Mouse (Mus musculus) CH12.LX (cell line): ENCODE data around the gene Nedd4. TPM values are rescaled to one million over a fixed set of nuclear protein-coding genes. Genes with fewer than 3 reads are reported as not detected.
A peak's percentile ranks its signal among the peaks of the same experiment; 100 is the strongest.

Source experiments
- DNase-seq: peaks from one replicate; pipeline ENCODE4 v3.0.0-alpha.2; 2013; ENCODE audit errors: extremely low read depth
- H3K27ac ChIP-seq: 2 replicates; pipeline ENCODE4 v1.5.1; 2012; ENCODE audit warnings: low read depth, mild to moderate bottlenecking, control low read depth, moderate library complexity; ENCODE audit not compliant: insufficient read depth
- H3K27me3 ChIP-seq: replicated peaks from 2 replicates; pipeline ENCODE3; 2012; ENCODE audit warnings: inconsistent platforms
- H3K36me3 ChIP-seq, 2 experiments: replicated peaks in 1 of 2; 2 replicates each; pipeline versions ENCODE3 to v1.6.1; 2012; ENCODE audit warnings: inconsistent platforms in 1 of 2, low read length in 1 of 2, mild to moderate bottlenecking in 1 of 2, mixed read lengths in 1 of 2, moderate library complexity in 1 of 2; ENCODE audit not compliant: control insufficient read depth in 1 of 2, insufficient read depth in 1 of 2
- H3K4me1 ChIP-seq, 2 experiments: 2 replicates each; pipeline ENCODE4 v1.6.1; 2012; ENCODE audit warnings: inconsistent platforms in 1 of 2, moderate library complexity in 1 of 2; ENCODE audit not compliant: insufficient read depth in 2 of 2, control insufficient read depth in 1 of 2
- H3K4me2 ChIP-seq: 2 replicates; pipeline ENCODE4 v1.6.1; 2012; ENCODE audit warnings: low read depth, mild to moderate bottlenecking, control low read depth; ENCODE audit not compliant: poor library complexity, insufficient read depth, severe bottlenecking
- H3K4me3 ChIP-seq, 3 experiments: fragments of 150-350 bp in 1 of 3; sonication (generic) in 1 of 3; replicated peaks in 1 of 3; 2 replicates each; pipeline versions ENCODE3 to v1.5.1; 2011 to 2012; ENCODE audit warnings: low read depth in 2 of 3, low read length in 2 of 3, mild to moderate bottlenecking in 2 of 3, moderate library complexity in 2 of 3, control low read depth in 1 of 3, improper control_type of control experiment in 1 of 3, inconsistent platforms in 1 of 3, mixed read lengths in 1 of 3; ENCODE audit not compliant: poor library complexity in 1 of 3
- H3K79me2 ChIP-seq: replicated peaks from 2 replicates; pipeline ENCODE4 v1.6.1; 2012; ENCODE audit warnings: mild to moderate bottlenecking, moderate library complexity; ENCODE audit not compliant: control insufficient read depth, poor library complexity, insufficient read depth, severe bottlenecking; ENCODE audit errors: extremely low read depth
- H3K9ac ChIP-seq: 2 replicates; pipeline ENCODE4 v1.6.1; 2012; ENCODE audit warnings: low read depth, mild to moderate bottlenecking, control low read depth, moderate library complexity; ENCODE audit not compliant: insufficient read depth
- H3K9me3 ChIP-seq: replicated peaks from 2 replicates; pipeline ENCODE3; 2012; ENCODE audit warnings: low read length, inconsistent platforms, mixed read lengths
- BHLHE40 ChIP-seq: IDR thresholded peaks from 2 replicates; pipeline ENCODE4 v1.6.1; 2011; ENCODE audit warnings: mild to moderate bottlenecking, low read depth, low read length, improper control_type of control experiment
- CHD1 ChIP-seq: IDR thresholded peaks from 2 replicates; pipeline ENCODE4 v1.6.1; 2012; ENCODE audit warnings: low read depth, low read length, improper control_type of control experiment, inconsistent platforms
- CTCF ChIP-seq, 2 experiments: IDR thresholded peaks in 1 of 2; conservative IDR thresholded peaks in 1 of 2; 2 replicates each; pipeline ENCODE4 v1.5.1; 2011 to 2012; ENCODE audit warnings: low read depth in 2 of 2, low read length in 2 of 2, improper control_type of control experiment in 1 of 2, inconsistent platforms in 1 of 2, mild to moderate bottlenecking in 1 of 2, moderate library complexity in 1 of 2
- E2F4 ChIP-seq: IDR thresholded peaks from 2 replicates; pipeline ENCODE4 v1.6.1; 2011; ENCODE audit warnings: low read depth, low read length, improper control_type of control experiment; ENCODE audit not compliant: insufficient replicate concordance
- ELF1 ChIP-seq: IDR thresholded peaks from 2 replicates; pipeline ENCODE4 v1.6.1; 2014; ENCODE audit warnings: low read depth, mild to moderate bottlenecking, inconsistent platforms, low read length, improper control_type of control experiment
- GABPA ChIP-seq: IDR thresholded peaks from 2 replicates; pipeline ENCODE4 v1.6.1; 2012; ENCODE audit warnings: low read depth, low read length, improper control_type of control experiment, inconsistent platforms; ENCODE audit not compliant: insufficient replicate concordance
- HCFC1 ChIP-seq: IDR thresholded peaks from 2 replicates; pipeline ENCODE4 v1.6.1; 2012; ENCODE audit warnings: low read depth, mild to moderate bottlenecking, inconsistent platforms, low read length, improper control_type of control experiment
- JUN ChIP-seq: IDR thresholded peaks from 2 replicates; pipeline ENCODE4 v1.6.1; 2011; ENCODE audit warnings: low read depth, mild to moderate bottlenecking, low read length, improper control_type of control experiment, moderate library complexity; ENCODE audit not compliant: insufficient read depth
- JUND ChIP-seq: conservative IDR thresholded peaks from 2 replicates; pipeline ENCODE4 v1.6.1; 2011; ENCODE audit warnings: low read depth, low read length, improper control_type of control experiment
- KAT2A ChIP-seq: IDR thresholded peaks from 2 replicates; pipeline ENCODE4 v1.6.1; 2012; ENCODE audit warnings: low read length, improper control_type of control experiment, inconsistent platforms; ENCODE audit not compliant: insufficient replicate concordance
- MAFK ChIP-seq: IDR thresholded peaks from 2 replicates; pipeline ENCODE4 v1.6.1; 2011; ENCODE audit warnings: low read length, improper control_type of control experiment; ENCODE audit not compliant: insufficient replicate concordance
- MAX ChIP-seq: IDR thresholded peaks from 2 replicates; pipeline ENCODE4 v1.6.1; 2011; ENCODE audit warnings: low read length, improper control_type of control experiment
- MAZ ChIP-seq: IDR thresholded peaks from 2 replicates; pipeline ENCODE4 v1.6.1; 2012; ENCODE audit warnings: low read depth, mild to moderate bottlenecking, inconsistent platforms, low read length, improper control_type of control experiment, moderate library complexity
- MEF2A ChIP-seq: IDR thresholded peaks from 2 replicates; pipeline ENCODE4 v1.6.1; 2014; ENCODE audit warnings: low read depth, mild to moderate bottlenecking, inconsistent platforms, low read length, improper control_type of control experiment, borderline replicate concordance
- MYC ChIP-seq: IDR thresholded peaks from 2 replicates; pipeline ENCODE4 v1.6.1; 2011; ENCODE audit warnings: low read depth, mild to moderate bottlenecking, improper control_type of control experiment, low read length
- NRF1 ChIP-seq: IDR thresholded peaks from 2 replicates; pipeline ENCODE4 v1.6.1; 2014; ENCODE audit warnings: low read depth, mild to moderate bottlenecking, inconsistent platforms, low read length, improper control_type of control experiment, moderate library complexity
- POLR2AphosphoS2 ChIP-seq: IDR thresholded peaks from 2 replicates; pipeline ENCODE4 v1.6.1; 2011; ENCODE audit warnings: low read depth, low read length, improper control_type of control experiment
- RAD21 ChIP-seq: IDR thresholded peaks from 2 replicates; pipeline ENCODE4 v1.6.1; 2011; ENCODE audit warnings: low read depth, mild to moderate bottlenecking, low read length, improper control_type of control experiment, moderate library complexity
- RCOR1 ChIP-seq: conservative IDR thresholded peaks from 2 replicates; pipeline ENCODE4 v1.6.1; 2012; ENCODE audit warnings: low read depth, mild to moderate bottlenecking, inconsistent platforms, low read length, improper control_type of control experiment
- SIN3A ChIP-seq: IDR thresholded peaks from 2 replicates; pipeline ENCODE4 v1.6.1; 2012; ENCODE audit warnings: low read length, improper control_type of control experiment, inconsistent platforms
- SMC3 ChIP-seq: IDR thresholded peaks from 2 replicates; pipeline ENCODE4 v1.6.1; 2011; ENCODE audit warnings: low read depth, low read length, improper control_type of control experiment
- TCF12 ChIP-seq: IDR thresholded peaks from 2 replicates; pipeline ENCODE4 v1.6.1; 2014; ENCODE audit warnings: low read depth, mild to moderate bottlenecking, inconsistent platforms, low read length, improper control_type of control experiment
- UBTF ChIP-seq: IDR thresholded peaks from 2 replicates; pipeline ENCODE4 v1.6.1; 2012; ENCODE audit warnings: low read depth, mild to moderate bottlenecking, inconsistent platforms, low read length, improper control_type of control experiment, moderate library complexity
- ZC3H11A ChIP-seq: IDR thresholded peaks from 2 replicates; pipeline ENCODE4 v1.6.1; 2012; ENCODE audit warnings: low read depth, mild to moderate bottlenecking, inconsistent platforms, low read length, improper control_type of control experiment
- ZNF384 ChIP-seq: IDR thresholded peaks from 2 replicates; pipeline ENCODE4 v1.6.1; 2012; ENCODE audit warnings: low read depth, low read length, improper control_type of control experiment, inconsistent platforms
- dilution Hi-C: fragments of 300-500 bp; cut with MboI; formaldehyde crosslinking; loops from 2 replicates; pipeline ENCODE4 v1.14.3; 2020; ENCODE audit warnings: low sequenced_read_pairs; ENCODE audit not compliant: extremely low pct_unique_long_range_greater_than_20kb, extremely low pct_ligation_motif_present
- in situ Hi-C: fragments of 300-500 bp; cut with MboI; formaldehyde crosslinking; loops from 3 replicates; pipeline ENCODE4 v1.14.3; 2019; ENCODE audit warnings: low sequenced_read_pairs, low pct_ligation_motif_present, low pct_unique_long_range_greater_than_20kb, mixed read lengths
- polyA plus RNA-seq: library from polyadenylated mRNA; unstranded; fragments of >175 nt; gene quantifications from 2 replicates; pipeline ENCODE4 v1.2.1, GENCODE M21; 2012; ENCODE audit warnings: low read depth; ENCODE audit not compliant: insufficient read length
- total RNA-seq, 2 experiments: library from RNA; depleted of rRNA; stranded (reverse); fragments of 300-350 nt in 1 of 2; fragments of >200 nt in 1 of 2; gene quantifications; 2 replicates each; pipeline ENCODE4 v1.2.3; 2012 to 2014

Gene Nedd4
- total and polyA plus RNA-seq, 3 experiments: 56.9 to 211 (median 206) TPM

DNA sequence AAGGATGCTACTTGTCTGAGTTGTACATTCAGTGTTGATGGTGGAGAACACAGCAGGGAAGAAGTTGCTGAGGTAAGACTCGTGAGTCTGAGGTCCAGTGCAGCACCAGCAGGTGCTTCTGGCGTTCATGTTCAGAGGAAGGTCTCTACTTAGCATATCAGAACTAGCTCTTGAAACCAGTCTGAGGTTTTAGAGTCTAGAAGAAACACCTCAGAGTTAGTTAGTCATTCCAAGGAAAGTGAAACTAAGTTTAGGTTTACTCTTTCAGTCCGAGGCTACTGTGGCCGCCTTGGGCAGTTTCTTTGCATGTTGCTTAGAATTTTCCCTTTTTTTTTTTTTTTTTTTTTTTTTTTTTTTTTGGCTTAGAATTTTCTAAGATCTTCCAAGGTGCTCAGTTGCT is 16.6 kb downstream of the Nedd4 start (continued):
- peak; percentile 71 for TF ChIP-seq JUN
- peak; percentile 99 for TF ChIP-seq ZNF384
- peak; percentile 93 for TF ChIP-seq MAFK
- no peak for TF ChIP-seq E2F4
- TF ChIP-seq CHD1: no peak

DNA sequence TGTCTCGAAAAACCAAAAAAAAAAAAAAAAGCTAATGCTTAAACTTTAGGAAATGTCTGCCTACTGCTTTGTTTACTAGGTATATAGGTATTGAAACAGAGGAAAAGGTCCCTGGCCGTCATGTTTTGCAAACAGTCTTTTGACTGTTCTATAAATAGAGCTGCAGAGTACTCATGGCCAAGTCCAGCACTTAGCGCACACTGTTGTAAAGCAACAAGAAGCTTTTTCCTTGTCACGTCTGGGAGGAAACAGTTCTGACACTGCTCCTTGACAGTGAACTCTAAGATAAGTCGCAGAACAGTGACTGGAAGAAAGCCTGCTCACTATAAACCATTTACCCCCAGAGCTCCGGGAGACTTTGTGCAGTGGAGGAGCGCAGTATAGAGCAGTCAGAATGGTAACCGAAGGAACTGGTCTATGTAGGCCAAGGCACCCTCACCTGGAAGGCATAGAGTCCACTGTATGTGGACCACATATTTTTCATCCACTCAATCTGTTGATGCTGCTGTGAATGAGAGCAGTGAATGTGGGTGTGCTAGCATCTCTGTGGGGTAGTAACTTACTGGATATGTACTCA is 19.6 kb downstream of the Nedd4 start:
- H3K9ac ChIP-seq: no peak overlapping the region
- no peak overlapping the region for H3K4me2 ChIP-seq
- no peak for DNase-seq
- no peaks in the 10 kb centered on the region for H3K27me3 ChIP-seq
- no peak overlapping the region for H3K27ac ChIP-seq
- H3K9me3 ChIP-seq: no peaks in the 10 kb centered on the region
- H3K36me3 ChIP-seq: peaks cover 19 to 59% of the 10 kb centered on the region in 2 experiments
- H3K79me2 ChIP-seq: no peaks in the 10 kb centered on the region
- no peak overlapping the region for H3K4me3 ChIP-seq
- dilution Hi-C loops (no loop called here), in situ Hi-C loops (no loop called here)
- H3K4me1 ChIP-seq: peaks cover 0 to 11% of the 10 kb centered on the region in 2 experiments; a peak in 2 of 4 replicates
- TF ChIP-seq MYC: no peak
- no peak for TF ChIP-seq MAX
- no peak for TF ChIP-seq POLR2AphosphoS2
- no peak for TF ChIP-seq BHLHE40
- no peak for TF ChIP-seq MAZ
- no peak for TF ChIP-seq RAD21
- TF ChIP-seq SMC3: no peak
- TF ChIP-seq SIN3A: no peak
- no peak for TF ChIP-seq ELF1
- TF ChIP-seq MEF2A: no peak
- TF ChIP-seq GABPA: no peak
- no peak for TF ChIP-seq CTCF (conservative IDR thresholded peaks at IDR 0.05 in 1 of 2, IDR thresholded peaks at IDR 0.05 in 1 of 2; ENCODE audit: low read depth in 2 of 2, low read length in 2 of 2)
- TF ChIP-seq JUN: no peak
- no peak for TF ChIP-seq HCFC1
- TF ChIP-seq CHD1: no peak

GRCm38 (mm10) chr9:72683268-72683667 is 21.1 kb downstream of the Nedd4 start:
- Histone ChIP-seq H3K4me2 (no peak overlapping the region), H3K79me2 (no peaks in the 10 kb centered on the region), H3K4me3 (no peak overlapping the region), H3K27ac (no peak overlapping the region), H3K36me3 (peaks cover 19 to 66% of the 10 kb centered on the region in 2 experiments), H3K4me1 (peaks cover 0 to 7% of the 10 kb centered on the region in 2 experiments; a peak in 2 of 4 replicates), H3K9ac (no peak overlapping the region), H3K9me3 (no peaks in the 10 kb centered on the region), H3K27me3 (no peaks in the 10 kb centered on the region)
- TF ChIP-seq SIN3A (no peak), RCOR1 (no peak), TCF12 (no peak), NRF1 (no peak), KAT2A (no peak), ZNF384 (no peak), MAZ (no peak), ZC3H11A (no peak), JUN (no peak), JUND (no peak), UBTF (no peak), SMC3 (no peak)
- in situ Hi-C loops: no loop called here
- no peak for DNase-seq
- dilution Hi-C loops: no loop called here
